Mouse (Mus musculus) ES-Bruce4 (cell line): ENCODE data around the gene Secisbp2.

Source experiments
- CTCF ChIP-seq: IDR thresholded peaks from one replicate; pipeline ENCODE4 v1.8.1; 2011; ENCODE audit warnings: low read depth, low read length
- POLR2A ChIP-seq: IDR thresholded peaks from one replicate; pipeline ENCODE4 v1.8.1; 2011; ENCODE audit warnings: low read length; ENCODE audit not compliant: insufficient read depth

GRCm38 (mm10) chr13:51631354-51631992 lies 20.0 kb upstream of the Secisbp2 start:
- TF ChIP-seq CTCF (no peak), POLR2A (no peak)
